Mouse (Mus musculus): ENCODE measurements around the gene Ntng2. TPM values are rescaled to one million over a fixed set of nuclear protein-coding genes. Genes with fewer than 3 reads are reported as not detected.

The Ntng2 gene
- polyA plus RNA-seq, 1 experiment from 2014 or later, result 1.8 TPM

GRCm38 (mm10) chr2:29183266-29183924 is 69.4 kb downstream of the Ntng2 start:
- WGBS, result 70% methylated on average over 6 of the region's 6 CpGs
- Histone ChIP-seq H3K36me3 (ENCODE audit: control insufficient read depth, insufficient read depth, low read length) (peaks cover 30% of the 10 kb centered on the region), H3K27me3 (ENCODE audit: control insufficient read depth, insufficient read depth, low read length) (no peaks in the 10 kb centered on the region), H3K27ac (ENCODE audit: low read depth, low read length) (no peak overlapping the region), H3K4me2 (ENCODE audit: low read depth, low read length) (no peak overlapping the region), H3K9ac (replicated peaks; ENCODE audit: low read depth, low read length) (no peak overlapping the region), H3K4me3 (ENCODE audit: low read depth, low read length) (no peak overlapping the region), H3K4me1 (ENCODE audit: control insufficient read depth, insufficient read depth, low read length) (no peaks in the 10 kb centered on the region), H3K9me3 (ENCODE audit: control insufficient read depth, low read length) (no peaks in the 10 kb centered on the region)
- ATAC-seq (ENCODE audit: low read depth), result no peak

- Histone ChIP-seq H3K4me2 (ENCODE audit: low read depth, low read length) (no peak overlapping the region), H3K27me3 (ENCODE audit: control insufficient read depth, insufficient read depth, low read length) (no peaks in the 10 kb centered on the region), H3K9me3 (ENCODE audit: control insufficient read depth, low read length) (no peaks in the 10 kb centered on the region), H3K36me3 (ENCODE audit: control insufficient read depth, insufficient read depth, low read length) (peaks cover 51% of the 10 kb centered on the region), H3K27ac (ENCODE audit: low read depth, low read length) (no peak overlapping the region), H3K4me1 (ENCODE audit: control insufficient read depth, insufficient read depth, low read length) (no peaks in the 10 kb centered on the region), H3K9ac (replicated peaks; ENCODE audit: low read depth, low read length) (no peak overlapping the region), H3K4me3 (ENCODE audit: low read depth, low read length) (no peak overlapping the region)
- 90% methylated on average over 2 of the region's 2 CpGs for WGBS
- no peak for ATAC-seq (ENCODE audit: low read depth)
These were observed 71.7 kb downstream of the Ntng2 start for GRCm38 (mm10) chr2:29181111-29181510.

- 90% methylated on average over 4 of the region's 4 CpGs for WGBS
- no peaks in the 10 kb centered on the region for H3K4me1 ChIP-seq (ENCODE audit: control insufficient read depth, insufficient read depth, low read length)
- no peak overlapping the region for H3K4me3 ChIP-seq (ENCODE audit: low read depth, low read length)
- H3K27me3 ChIP-seq (ENCODE audit: control insufficient read depth, insufficient read depth, low read length), result no peaks in the 10 kb centered on the region
- no peak overlapping the region for H3K27ac ChIP-seq (ENCODE audit: low read depth, low read length)
- H3K36me3 ChIP-seq (ENCODE audit: control insufficient read depth, insufficient read depth, low read length), result peaks cover 57% of the 10 kb centered on the region
- H3K4me2 ChIP-seq (ENCODE audit: low read depth, low read length), result no peak overlapping the region
- H3K9me3 ChIP-seq (ENCODE audit: control insufficient read depth, low read length), result no peaks in the 10 kb centered on the region
- no peak overlapping the region for H3K9ac ChIP-seq (replicated peaks; ENCODE audit: low read depth, low read length)
- ATAC-seq (ENCODE audit: low read depth), result no peak
These were observed 73.0 kb downstream of the Ntng2 start for GRCm38 (mm10) chr2:29179810-29180209.

- Histone ChIP-seq H3K36me3 (ENCODE audit: control insufficient read depth, insufficient read depth, low read length) (peaks cover 75% of the 10 kb centered on the region), H3K27ac (ENCODE audit: low read depth, low read length) (no peak overlapping the region), H3K4me2 (ENCODE audit: low read depth, low read length) (no peak overlapping the region), H3K9me3 (ENCODE audit: control insufficient read depth, low read length) (no peaks in the 10 kb centered on the region), H3K9ac (replicated peaks; ENCODE audit: low read depth, low read length) (no peak overlapping the region), H3K27me3 (ENCODE audit: control insufficient read depth, insufficient read depth, low read length) (no peaks in the 10 kb centered on the region), H3K4me3 (ENCODE audit: low read depth, low read length) (no peak overlapping the region), H3K4me1 (ENCODE audit: control insufficient read depth, insufficient read depth, low read length) (no peaks in the 10 kb centered on the region)
- no peak for ATAC-seq (ENCODE audit: low read depth)
- WGBS, result 97% methylated on average over 3 of the region's 3 CpGs
These were observed 77.9 kb downstream of the Ntng2 start for GRCm38 (mm10) chr2:29174887-29175286.

GRCm38 (mm10) chr2:29168067-29168466 is 84.7 kb downstream of the Ntng2 start:
- Histone ChIP-seq H3K4me1 (ENCODE audit: control insufficient read depth, insufficient read depth, low read length) (no peaks in the 10 kb centered on the region), H3K9ac (replicated peaks; ENCODE audit: low read depth, low read length) (no peak overlapping the region), H3K36me3 (ENCODE audit: control insufficient read depth, insufficient read depth, low read length) (peaks cover 55% of the 10 kb centered on the region), H3K27me3 (ENCODE audit: control insufficient read depth, insufficient read depth, low read length) (no peaks in the 10 kb centered on the region), H3K27ac (ENCODE audit: low read depth, low read length) (no peak overlapping the region), H3K9me3 (ENCODE audit: control insufficient read depth, low read length) (no peaks in the 10 kb centered on the region), H3K4me2 (ENCODE audit: low read depth, low read length) (no peak overlapping the region), H3K4me3 (ENCODE audit: low read depth, low read length) (no peak overlapping the region)
- WGBS, result 95% methylated on average over 5 of the region's 5 CpGs
- no peak for ATAC-seq (ENCODE audit: low read depth)

GRCm38 (mm10) chr2:29151941-29152340 is 100.9 kb downstream of the Ntng2 start:
- peaks cover 44% of the 10 kb centered on the region for H3K36me3 ChIP-seq (ENCODE audit: control insufficient read depth, insufficient read depth, low read length)

More at GRCm38 (mm10) chr2:29151941-29152340, 100.9 kb downstream of the Ntng2 start:
- no peak overlapping the region for H3K9ac ChIP-seq (replicated peaks; ENCODE audit: low read depth, low read length)
- WGBS, result 46% methylated on average over 2 of the region's 2 CpGs
- no peaks in the 10 kb centered on the region for H3K4me1 ChIP-seq (ENCODE audit: control insufficient read depth, insufficient read depth, low read length)
- no peaks in the 10 kb centered on the region for H3K9me3 ChIP-seq (ENCODE audit: control insufficient read depth, low read length)
- H3K27ac ChIP-seq (ENCODE audit: low read depth, low read length), result no peak overlapping the region
- H3K4me3 ChIP-seq (ENCODE audit: low read depth, low read length), result no peak overlapping the region
- ATAC-seq (ENCODE audit: low read depth), result no peak
- H3K4me2 ChIP-seq (ENCODE audit: low read depth, low read length), result no peak overlapping the region
- no peaks in the 10 kb centered on the region for H3K27me3 ChIP-seq (ENCODE audit: control insufficient read depth, insufficient read depth, low read length)

Other genes starting within 250 kb of the Ntng2 start
- 0.20 TPM in 1 of 2 replicates, not detected in the other for gene Cfap77, start 197.9 kb downstream of the Ntng2 start, polyA plus RNA-seq (2014; fragmentation: Nextera tagmentation; extraction: Ambion mirVana)
- gene Ttf1, start 192.7 kb downstream of the Ntng2 start, polyA plus RNA-seq (2014; fragmentation: Nextera tagmentation; extraction: Ambion mirVana), result 7.0 and 8.0 TPM in 2 replicates
- gene Setx, start 128.8 kb downstream of the Ntng2 start, polyA plus RNA-seq (2014; fragmentation: Nextera tagmentation; extraction: Ambion mirVana), result 15.4 and 28.8 TPM in 2 replicates
- 76.2 and 77.9 TPM in 2 replicates for gene Med27, start 93.8 kb upstream of the Ntng2 start, polyA plus RNA-seq (2014; fragmentation: Nextera tagmentation; extraction: Ambion mirVana)

Data from neural tube, embryonic 14.5 days (tissue).